29 mouse cellular contexts compared by ENCODE assay signal in the genomic region with DNA sequence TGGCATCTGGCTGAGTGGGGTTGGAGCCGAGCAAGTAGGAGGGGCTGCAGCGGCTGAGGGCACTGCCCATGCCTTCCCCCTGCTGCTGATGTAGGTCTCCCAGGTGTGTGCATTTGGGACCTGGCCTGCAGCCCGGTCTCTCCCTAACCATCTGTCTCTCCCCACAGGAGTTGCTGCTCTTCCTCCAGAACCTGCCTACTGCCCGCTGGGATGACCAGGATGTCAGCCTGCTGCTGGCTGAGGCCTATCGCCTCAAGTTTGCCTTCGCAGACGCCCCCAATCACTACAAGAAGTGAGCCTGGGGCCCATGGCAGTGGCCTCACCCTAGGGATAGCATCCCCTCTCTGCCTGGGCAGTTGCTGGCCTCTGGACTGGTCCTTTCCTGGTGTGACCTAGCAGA.
DNase-seq lines count a peak whose midpoint lies in the region; ATAC-seq and TF ChIP-seq lines count a peak whose summit lies in the region.
"Had no signal": no experiment of that assay in that cellular context is flagged by ENCODE, and none has a peak within 500 bp of the region (broad histone marks: within the 10 kb centered on the region; RNA-seq: fewer than 3 reads in every experiment).

No protein-coding gene starts in this region.

- H3K9me3 ChIP-seq in midbrain, embryonic 10.5 days (replicated peaks): no peaks in the 10 kb centered on the region
- no peaks in the 10 kb centered on the region for H3K9me3 ChIP-seq in midbrain, embryonic 15.5 days
- H3K9me3 ChIP-seq: embryonic facial prominence, embryonic 13.5 days; hindbrain, embryonic 15.5 days; limb, embryonic 12.5 days; liver, embryonic 15.5 days had no signal

- H3K4me2 ChIP-seq in midbrain, embryonic 15.5 days: no peak overlapping the region
- H3K4me2 ChIP-seq: embryonic facial prominence, embryonic 13.5 days; heart, embryonic 13.5 days; hindbrain, embryonic 15.5 days; limb, embryonic 12.5 days; liver, embryonic 15.5 days; lung, embryonic 14.5 days had no signal

- ATAC-seq in midbrain, embryonic 15.5 days (replicated peaks): no peak
- ATAC-seq: forebrain, postnatal 0 days; midbrain, embryonic 16.5 days had no signal

- H3K4me3 ChIP-seq in midbrain, embryonic 10.5 days: no peak overlapping the region
- H3K4me3 ChIP-seq in midbrain, embryonic 15.5 days: no peak overlapping the region
- no peak overlapping the region for H3K4me3 ChIP-seq in cerebellum, adult 2 months (replicated peaks; ENCODE audit: insufficient read depth, low read depth, low read length)
- no peak overlapping the region for H3K4me3 ChIP-seq in kidney, adult 2 months (ENCODE audit: insufficient read depth, low read depth, low read length)
- H3K4me3 ChIP-seq: embryonic facial prominence, embryonic 13.5 days; heart, adult 2 months; heart, embryonic 13.5 days; hindbrain, embryonic 15.5 days; limb, embryonic 12.5 days; liver, embryonic 15.5 days had no signal

- WGBS in midbrain, embryonic 10.5 days: 93% methylated on average over 7 of the region's 7 CpGs
- WGBS in midbrain, embryonic 15.5 days: 85% methylated on average over 7 of the region's 7 CpGs
- WGBS in cerebellum, adult 2 months: 26% methylated on average over 7 of the region's 7 CpGs
- WGBS in kidney, adult 2 months: 95% methylated on average over 7 of the region's 7 CpGs

- no peak for DNase-seq in midbrain, embryonic 10.5 days (ENCODE audit: low spot score)
- DNase-seq in cerebellum, adult 2 months: peak; percentile 64 to 67
- DNase-seq in cerebellum, postnatal 14 days: peak; percentile 50 to 58
- DNase-seq in adrenal gland, adult 8-10 months: no peak
- DNase-seq in MN1 (ENCODE audit: low spot score): no peak
- DNase-seq in kidney, adult 2 months: no peak
- DNase-seq: adrenal gland, postnatal 10 days; B cell, adult 2 months; forebrain, postnatal 0 days; heart, adult 2 months; heart, postnatal 10 days; kidney, adult 8-10 months; kidney, postnatal 4 days; layer of hippocampus, postnatal 36 days; lung, embryonic 14.5 days; lung, postnatal 14 days; right cerebral cortex, postnatal 25 days; spleen, adult 18-20 months; thymus, adult 18-20 months; thymus, postnatal 25 days had no signal

- no peaks in the 10 kb centered on the region for H3K36me3 ChIP-seq in midbrain, embryonic 10.5 days
- no peaks in the 10 kb centered on the region for H3K36me3 ChIP-seq in midbrain, embryonic 15.5 days (replicated peaks)
- H3K36me3 ChIP-seq in kidney, adult 2 months (ENCODE audit: control insufficient read depth, insufficient read depth, low read length): no peaks in the 10 kb centered on the region
- H3K36me3 ChIP-seq: embryonic facial prominence, embryonic 13.5 days; heart, embryonic 13.5 days; hindbrain, embryonic 15.5 days; limb, embryonic 12.5 days; liver, embryonic 15.5 days had no signal

- no peak for TF ChIP-seq POLR2A in cerebellum, adult 2 months (IDR thresholded peaks at IDR 0.05; ENCODE audit: borderline replicate concordance, insufficient read depth, low read length)
- no peak for TF ChIP-seq POLR2A in kidney, adult 2 months (IDR thresholded peaks at IDR 0.05; ENCODE audit: low read depth, low read length)

- no peaks in the 10 kb centered on the region for H3K27me3 ChIP-seq in midbrain, embryonic 10.5 days (ENCODE audit: low read depth, poor library complexity, severe bottlenecking)
- no peaks in the 10 kb centered on the region for H3K27me3 ChIP-seq in midbrain, embryonic 15.5 days (replicated peaks)
- H3K27me3 ChIP-seq in cerebellum, adult 2 months (ENCODE audit: control insufficient read depth, insufficient read depth, low read length): no peaks in the 10 kb centered on the region
- H3K27me3 ChIP-seq in kidney, adult 2 months (replicated peaks; ENCODE audit: control insufficient read depth, insufficient read depth, low read length): no peaks in the 10 kb centered on the region
- H3K27me3 ChIP-seq: embryonic facial prominence, embryonic 13.5 days; hindbrain, embryonic 15.5 days; limb, embryonic 12.5 days; liver, embryonic 15.5 days had no signal

- H3K27ac ChIP-seq in midbrain, embryonic 10.5 days (replicated peaks): peak overlapping the region; percentile 4; the same call in 1 of the 2 replicates
- H3K27ac ChIP-seq in midbrain, embryonic 15.5 days: no peak overlapping the region
- H3K27ac ChIP-seq in cerebellum, adult 2 months (ENCODE audit: insufficient read depth, low read length): no peak overlapping the region
- no peak overlapping the region for H3K27ac ChIP-seq in kidney, adult 2 months (ENCODE audit: insufficient read depth, low read depth, low read length)
- H3K27ac ChIP-seq: embryonic facial prominence, embryonic 13.5 days; heart, adult 2 months; heart, embryonic 13.5 days; hindbrain, embryonic 15.5 days; kidney, postnatal 0 days; limb, embryonic 12.5 days; liver, embryonic 15.5 days; stomach, postnatal 0 days had no signal

- H3K9ac ChIP-seq in midbrain, embryonic 15.5 days: no peak overlapping the region
- H3K9ac ChIP-seq: embryonic facial prominence, embryonic 13.5 days; forebrain, postnatal 0 days; heart, embryonic 13.5 days; hindbrain, embryonic 15.5 days; limb, embryonic 12.5 days; liver, embryonic 15.5 days; lung, embryonic 14.5 days had no signal

- peaks cover 13% of the 10 kb centered on the region for H3K4me1 ChIP-seq in midbrain, embryonic 10.5 days
- no peaks in the 10 kb centered on the region for H3K4me1 ChIP-seq in midbrain, embryonic 15.5 days
- H3K4me1 ChIP-seq in cerebellum, adult 2 months (ENCODE audit: control insufficient read depth, insufficient read depth, low read length): peaks cover 22% of the 10 kb centered on the region
- H3K4me1 ChIP-seq in kidney, adult 2 months (ENCODE audit: control insufficient read depth, insufficient read depth, low read length): no peaks in the 10 kb centered on the region
- H3K4me1 ChIP-seq: liver, embryonic 15.5 days had no signal

- no peak for TF ChIP-seq CTCF in cerebellum, adult 2 months (IDR thresholded peaks at IDR 0.05; ENCODE audit: borderline replicate concordance, insufficient read depth, low read depth, low read length)
- no peak for TF ChIP-seq CTCF in kidney, adult 2 months (conservative IDR thresholded peaks at IDR 0.05; ENCODE audit: insufficient read depth, insufficient read length, low read depth, low read length)

Comparison
In these comparisons a context has a peak if more than half of its experiments do, and no peak if none do; other contexts are left out.
1. DNase-seq: peak in cerebellum, adult 2 months (2 of 2) and cerebellum, postnatal 14 days (2 of 2); none in midbrain, embryonic 10.5 days (single experiment), adrenal gland, adult 8-10 months (single experiment), MN1 (single experiment) and kidney, adult 2 months (single experiment).